Mouse (Mus musculus) neural tube, embryonic 14.5 days (tissue): ENCODE data around the gene Amer3. TPM values are rescaled to one million over a fixed set of nuclear protein-coding genes. Genes with fewer than 3 reads are reported as not detected.

Experiments used
- ATAC-seq: fragments of 200-750 bp; cut with Nextera tagmentation; 2 replicates; pipeline ENCODE4 v1.8.0; 2017; ENCODE audit warnings: low read depth, mild to moderate bottlenecking, moderate TSS enrichment, moderate library complexity
- H3K27ac ChIP-seq: fragments of 300-500 bp; sonication (generic); 2 replicates; pipeline ENCODE4 v1.5.1; 2014; ENCODE audit warnings: low read depth, mild to moderate bottlenecking, control low read depth, low read length, moderate library complexity, mixed read lengths
- H3K27me3 ChIP-seq: fragments of 300-500 bp; sonication (generic); 2 replicates; pipeline ENCODE4 v1.6.1; 2014; ENCODE audit warnings: low read length; ENCODE audit not compliant: control insufficient read depth, insufficient read depth
- H3K36me3 ChIP-seq: fragments of 300-500 bp; sonication (generic); 2 replicates; pipeline ENCODE4 v1.6.1; 2014; ENCODE audit warnings: low read length, mixed read lengths; ENCODE audit not compliant: control insufficient read depth, insufficient read depth
- H3K4me1 ChIP-seq: fragments of 300-500 bp; sonication (generic); 2 replicates; pipeline ENCODE4 v1.6.1; 2014; ENCODE audit warnings: low read length; ENCODE audit not compliant: control insufficient read depth, insufficient read depth
- H3K4me2 ChIP-seq: fragments of 300-500 bp; sonication (generic); 2 replicates; pipeline ENCODE4 v1.6.1; 2014; ENCODE audit warnings: mild to moderate bottlenecking, low read depth, low read length, control low read depth
- H3K4me3 ChIP-seq: fragments of 300-500 bp; sonication (generic); 2 replicates; pipeline ENCODE4 v1.5.1; 2014; ENCODE audit warnings: low read depth, low read length, control low read depth, mixed read lengths
- H3K9ac ChIP-seq: fragments of 300-500 bp; sonication (generic); replicated peaks from 2 replicates; pipeline ENCODE4 v1.6.1; 2014; ENCODE audit warnings: low read depth, mild to moderate bottlenecking, control low read depth, low read length, mixed read lengths
- H3K9me3 ChIP-seq: fragments of 300-500 bp; sonication (generic); 2 replicates; pipeline ENCODE4 v1.6.1; 2016; ENCODE audit warnings: low read length; ENCODE audit not compliant: control insufficient read depth
- WGBS: fragments of 180-500 bp; shearing (Covaris S2); extraction: QIAGEN DNeasy Blood & Tissue Kit; methylation state at CpG from one replicate; pipeline ENCODE4 v1.1.7; 2014; 5-methylcytosine and 5-hydroxymethylcytosine counted together
- polyA plus RNA-seq: library from polyadenylated mRNA; unstranded; fragments of >200 nt; fragmentation: Nextera tagmentation; extraction: Ambion mirVana; gene quantifications from 2 replicates; pipeline ENCODE4 v1.2.1, GENCODE M21; 2014

The Amer3 gene
- polyA plus RNA-seq, 1 experiment from 2014 or later, result 29.2 TPM

DNA sequence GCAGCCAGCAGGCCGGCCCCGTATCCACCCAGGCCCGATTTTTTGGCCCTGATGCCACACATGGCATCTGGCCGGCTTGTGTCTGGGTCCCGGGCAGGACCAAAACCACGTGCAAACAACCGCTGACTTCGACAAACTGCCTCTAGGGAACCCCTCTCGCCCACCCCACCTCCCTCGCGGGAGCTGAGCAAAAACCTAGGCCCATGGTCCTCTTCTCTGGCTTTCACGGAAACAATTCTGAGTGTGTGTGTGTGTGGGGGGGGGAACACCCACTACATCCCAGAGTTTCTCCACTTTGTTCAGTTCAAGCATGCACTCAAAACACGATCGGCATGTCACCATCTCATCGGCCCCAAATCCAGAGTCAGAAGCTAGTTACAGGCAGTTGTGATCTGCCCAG is 18.6 kb upstream of the Amer3 start, which contains the start of gene Prss40:
Gene Prss40 (minus strand): TSS at position 101 of the 400 bp plus-strand sequence.
- ATAC-seq, result no peak
- WGBS, result 92% methylated on average over 15 of the region's 15 CpGs
- Histone ChIP-seq H3K27me3 (no peaks in the 10 kb centered on the region), H3K4me2 (no peak within 1 kb of the TSS), H3K27ac (no peak within 1 kb of the TSS), H3K36me3 (no peaks in the 10 kb centered on the region), H3K4me1 (no peaks in the 10 kb centered on the region), H3K9me3 (no peaks in the 10 kb centered on the region), H3K9ac (no peak within 1 kb of the TSS), H3K4me3 (no peak within 1 kb of the TSS)

DNA sequence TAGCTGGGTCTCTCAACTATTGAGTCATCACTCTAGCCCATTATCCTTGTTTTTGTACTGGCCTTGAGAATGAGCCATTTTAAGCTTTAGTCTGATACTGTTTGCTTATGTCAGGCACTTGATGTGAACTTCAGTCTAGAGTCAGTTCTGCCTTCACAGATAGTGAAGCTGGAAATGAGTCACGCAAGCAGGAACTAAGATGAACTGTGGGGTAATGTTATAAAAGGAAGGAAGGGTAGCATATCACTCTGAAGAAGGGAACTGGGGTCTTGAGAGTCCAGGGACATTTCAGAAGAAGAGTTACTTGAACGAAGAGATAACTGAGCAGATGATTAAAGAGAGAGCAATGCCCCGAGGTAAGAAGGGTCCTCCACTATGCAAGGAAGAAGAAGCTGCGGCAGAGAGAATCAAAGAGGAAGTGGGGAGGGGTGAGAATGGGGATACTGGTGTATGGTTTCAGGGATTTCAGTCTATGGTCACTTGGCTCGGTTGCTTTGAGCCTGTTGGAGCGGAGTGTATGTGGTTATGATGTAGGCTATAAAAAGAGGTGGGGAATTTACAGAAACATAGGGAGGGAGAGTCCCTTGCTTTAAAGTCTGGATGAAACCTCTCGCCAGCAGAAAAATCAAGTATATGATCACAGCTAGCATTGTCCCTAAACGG is 14.9 kb upstream of the Amer3 start:
- Histone ChIP-seq H3K4me1 (no peaks in the 10 kb centered on the region), H3K9me3 (no peaks in the 10 kb centered on the region), H3K36me3 (no peaks in the 10 kb centered on the region), H3K27ac (no peak overlapping the region), H3K9ac (no peak overlapping the region), H3K4me2 (no peak overlapping the region), H3K4me3 (no peak overlapping the region), H3K27me3 (no peaks in the 10 kb centered on the region)
- WGBS, result 81% methylated on average over 8 of the region's 8 CpGs
- ATAC-seq, result no peak

- no peak overlapping the region for H3K9ac ChIP-seq
- no peak overlapping the region for H3K4me3 ChIP-seq
- no peak overlapping the region for H3K4me2 ChIP-seq
- H3K9me3 ChIP-seq, result no peaks in the 10 kb centered on the region
- 94% methylated on average over 2 of the region's 2 CpGs for WGBS
- H3K27me3 ChIP-seq, result no peaks in the 10 kb centered on the region
- no peak overlapping the region for H3K27ac ChIP-seq
- H3K36me3 ChIP-seq, result no peaks in the 10 kb centered on the region
- ATAC-seq, result no peak
- no peaks in the 10 kb centered on the region for H3K4me1 ChIP-seq
Measured at GRCm38 (mm10) chr1:34568120-34568519, 11.3 kb upstream of the Amer3 start.

GRCm38 (mm10) chr1:34569876-34570275 is 9.6 kb upstream of the Amer3 start:
- Histone ChIP-seq H3K27ac (no peak overlapping the region), H3K4me1 (no peaks in the 10 kb centered on the region), H3K36me3 (no peaks in the 10 kb centered on the region), H3K4me3 (no peak overlapping the region), H3K9me3 (no peaks in the 10 kb centered on the region), H3K27me3 (no peaks in the 10 kb centered on the region), H3K4me2 (no peak overlapping the region), H3K9ac (no peak overlapping the region)
- WGBS, result 90% methylated on average over 2 of the region's 2 CpGs
- ATAC-seq, result no peak

GRCm38 (mm10) chr1:34571431-34571830 is 8.0 kb upstream of the Amer3 start:
- Histone ChIP-seq H3K27me3 (no peaks in the 10 kb centered on the region), H3K4me1 (no peaks in the 10 kb centered on the region), H3K27ac (no peak overlapping the region), H3K36me3 (no peaks in the 10 kb centered on the region), H3K9me3 (no peaks in the 10 kb centered on the region), H3K9ac (no peak overlapping the region), H3K4me3 (no peak overlapping the region), H3K4me2 (no peak overlapping the region)
- no peak for ATAC-seq
- WGBS, result 73% methylated on average over 6 of the region's 6 CpGs

DNA sequence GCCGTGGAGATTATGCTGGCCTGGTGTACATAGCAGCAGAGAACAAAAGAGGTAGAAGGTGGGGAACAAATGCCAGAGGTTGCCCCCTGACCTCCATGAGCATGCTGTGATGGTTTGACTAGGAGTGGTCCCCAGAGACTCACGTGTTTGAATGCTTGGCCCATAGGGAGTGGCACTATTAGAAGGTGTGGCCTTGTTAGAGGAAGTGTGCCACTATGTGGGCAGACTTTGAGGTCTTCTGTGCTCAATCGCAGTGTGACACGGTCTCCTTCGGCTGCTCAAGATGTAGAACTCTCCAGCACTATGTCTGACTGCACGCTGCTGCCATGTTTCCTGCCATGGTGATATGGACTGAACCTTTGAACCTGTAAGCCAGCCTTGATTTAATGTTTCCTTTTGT is 6.2 kb upstream of the Amer3 start:
- 86% methylated on average over 6 of the region's 6 CpGs for WGBS
- Histone ChIP-seq H3K27me3 (no peaks in the 10 kb centered on the region), H3K9ac (no peak overlapping the region), H3K36me3 (no peaks in the 10 kb centered on the region), H3K9me3 (no peaks in the 10 kb centered on the region), H3K4me3 (no peak overlapping the region), H3K4me2 (no peak overlapping the region), H3K4me1 (no peaks in the 10 kb centered on the region), H3K27ac (no peak overlapping the region)
- ATAC-seq, result no peak

DNA sequence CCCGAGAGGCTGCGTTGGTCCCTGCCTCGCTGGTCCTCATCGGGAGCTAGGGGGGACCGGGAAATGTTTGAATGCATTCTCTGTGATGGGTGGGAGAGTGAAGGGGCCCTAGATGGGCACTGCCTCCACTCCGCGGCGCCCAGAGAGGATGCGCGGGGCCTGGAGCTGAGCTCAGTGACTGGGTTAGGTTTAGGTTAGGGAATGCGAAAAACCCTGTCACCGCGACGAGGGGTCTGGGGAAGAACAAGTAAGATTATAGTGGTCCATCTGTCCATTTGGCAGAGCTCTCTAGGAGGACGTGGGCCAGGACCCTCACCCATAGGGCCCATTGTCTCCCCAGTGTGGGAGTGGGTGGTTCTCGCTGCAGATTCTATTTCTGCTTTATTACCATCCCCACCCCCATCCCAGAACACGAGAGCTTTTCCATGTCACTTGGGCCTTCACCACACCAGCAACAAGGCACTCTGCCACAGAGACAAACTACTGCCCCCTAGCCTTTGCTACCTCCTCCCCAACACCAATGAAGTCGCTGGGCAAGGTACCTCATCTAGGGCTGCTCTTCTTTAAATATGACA is 412 bp downstream of the Amer3 start:
- Histone ChIP-seq H3K9ac (peak overlapping the region; percentile 90), H3K27ac (peak overlapping the region; percentile 91), H3K36me3 (no peaks in the 10 kb centered on the region), H3K9me3 (no peaks in the 10 kb centered on the region), H3K4me3 (peak overlapping the region; percentile 62), H3K4me1 (peaks cover 7% of the 10 kb centered on the region; the same call in 1 of the 2 replicates), H3K4me2 (peak overlapping the region; percentile 56), H3K27me3 (no peaks in the 10 kb centered on the region)
- peak; percentile 60 for ATAC-seq
- WGBS, result under 1% methylated on average over 18 of the region's 18 CpGs

- Histone ChIP-seq H3K36me3 (0 out of 2 replicates have a peak, but pooled peaks cover 3% of the 10 kb centered on the region), H3K4me1 (peaks cover 7% of the 10 kb centered on the region; the same call in 1 of the 2 replicates), H3K9me3 (no peaks in the 10 kb centered on the region), H3K27ac (no peak overlapping the region), H3K4me3 (no peak overlapping the region), H3K9ac (no peak overlapping the region), H3K27me3 (no peaks in the 10 kb centered on the region), H3K4me2 (no peak overlapping the region)
- ATAC-seq, result no peak
- 59% methylated on average over 6 of the region's 6 CpGs for WGBS
Measured at GRCm38 (mm10) chr1:34582218-34582617, 2.8 kb downstream of the Amer3 start.

GRCm38 (mm10) chr1:34583821-34584263 is 4.4 kb downstream of the Amer3 start:
- no peak overlapping the region for H3K4me2 ChIP-seq
- WGBS, result 12% methylated on average over 4 of the region's 4 CpGs

More at GRCm38 (mm10) chr1:34583821-34584263, 4.4 kb downstream of the Amer3 start:
- peak; percentile 54 for ATAC-seq
- Histone ChIP-seq H3K27ac (no peak overlapping the region), H3K4me3 (no peak overlapping the region), H3K4me1 (peaks cover 7% of the 10 kb centered on the region; the same call in 1 of the 2 replicates), H3K9me3 (no peaks in the 10 kb centered on the region), H3K36me3 (peaks cover 11% of the 10 kb centered on the region), H3K9ac (no peak overlapping the region), H3K27me3 (no peaks in the 10 kb centered on the region)
